18 mouse cellular contexts compared by ENCODE assay signal in the genomic region with DNA sequence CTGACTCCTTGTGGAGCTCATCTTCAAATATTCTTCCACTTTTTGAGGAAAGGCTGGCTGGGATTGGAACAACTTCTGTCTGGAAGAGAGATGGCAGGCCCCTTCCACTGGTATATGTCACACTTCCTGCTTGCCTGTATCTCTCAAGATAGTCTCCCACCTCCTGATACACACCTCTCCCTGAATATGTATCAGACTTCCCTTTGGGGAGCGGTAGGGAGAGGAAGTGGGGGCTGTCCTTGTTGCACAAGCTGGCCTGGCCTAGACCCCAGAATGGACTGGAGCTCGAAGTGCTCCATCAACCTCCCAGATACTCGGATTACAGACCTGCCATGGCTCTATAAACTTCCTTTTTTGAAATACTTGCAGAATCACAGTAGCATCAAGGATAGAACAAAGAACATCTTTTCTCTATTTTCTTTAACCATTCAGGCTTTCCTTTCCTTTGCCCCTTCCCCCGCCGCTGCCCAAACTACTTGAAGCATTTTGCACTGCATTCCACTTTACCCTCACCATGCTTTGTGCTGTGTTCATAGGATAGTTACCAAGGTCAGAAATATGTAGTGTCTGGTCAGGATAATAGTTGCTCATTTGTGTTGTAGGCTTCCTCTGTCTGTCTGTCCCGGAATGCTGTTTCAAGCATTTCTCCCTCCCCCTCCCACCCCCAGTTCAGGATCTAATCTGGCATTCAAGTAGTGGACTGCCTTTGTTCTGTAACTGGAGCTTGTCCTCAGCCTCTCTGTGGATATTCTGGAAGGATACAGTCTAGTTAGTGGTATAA. TPM values are rescaled to one million over a fixed set of nuclear protein-coding genes. Genes with fewer than 3 reads are reported as not detected.
A peak's percentile ranks its signal among the peaks of the same experiment; 100 is the strongest.
DNase-seq lines count a peak whose midpoint lies in the region; ATAC-seq and TF ChIP-seq lines count a peak whose summit lies in the region.
"Had no signal": no experiment of that assay in that cellular context is flagged by ENCODE, and none has a peak within 500 bp of the region (broad histone marks: within the 10 kb centered on the region; RNA-seq: fewer than 3 reads in every experiment).

No protein-coding gene starts in this region.

- no peak overlapping the region for H3K4me3 ChIP-seq in forebrain, embryonic 10.5 days
- no peak overlapping the region for H3K4me3 ChIP-seq in forebrain, embryonic 14.5 days (ENCODE audit: low read depth, low read length)
- H3K4me3 ChIP-seq in hindbrain, postnatal 0 days (ENCODE audit: low read length), result no peak overlapping the region
- H3K4me3 ChIP-seq in hindbrain, embryonic 13.5 days, result no peak overlapping the region
- no peak overlapping the region for H3K4me3 ChIP-seq in MEL (ENCODE audit: control insufficient read depth in 1 of 2, insufficient read depth in 1 of 2, low read depth in 2 of 2, low read length in 2 of 2)
- H3K4me3 ChIP-seq in embryonic fibroblast, embryonic 13.5 days (ENCODE audit: insufficient read depth, low read length), result no peak overlapping the region
- H3K4me3 ChIP-seq: gastrocnemius, adult 2 months; hindbrain, embryonic 15.5 days; liver, embryonic 15.5 days; neural tube, embryonic 15.5 days had no signal

- TF ChIP-seq EP300 in MEL (IDR thresholded peaks at IDR 0.05; ENCODE audit: low read depth in 1 of 2, low read length in 2 of 2), result 0 out of 4 replicates have a peak, but pooled peaks of 1 of the 2 experiments have one; percentile 27

- H3K4me1 ChIP-seq in forebrain, embryonic 10.5 days, result peaks cover 12% of the 10 kb centered on the region
- peaks cover 7% of the 10 kb centered on the region for H3K4me1 ChIP-seq in forebrain, embryonic 14.5 days (ENCODE audit: control insufficient read depth, insufficient read depth, low read length)
- 0 out of 2 replicates have a peak, but pooled peaks cover 6% of the 10 kb centered on the region for H3K4me1 ChIP-seq in hindbrain, postnatal 0 days (ENCODE audit: insufficient read depth, low read length)
- H3K4me1 ChIP-seq in hindbrain, embryonic 13.5 days (replicated peaks), result 0 out of 2 replicates have a peak, but pooled peaks cover 4% of the 10 kb centered on the region
- peaks cover 0 to 21% of the 10 kb centered on the region in 2 experiments; a peak in 2 of 4 replicates for H3K4me1 ChIP-seq in MEL (ENCODE audit: control insufficient read depth in 1 of 2, insufficient read depth in 2 of 2, low read length in 2 of 2)
- peaks cover 20% of the 10 kb centered on the region for H3K4me1 ChIP-seq in embryonic fibroblast, embryonic 13.5 days (ENCODE audit: control insufficient read depth, insufficient read depth, low read length)

- H3K27ac ChIP-seq in forebrain, embryonic 10.5 days, result peak overlapping the region; percentile 56
- no peak overlapping the region for H3K27ac ChIP-seq in forebrain, embryonic 14.5 days (ENCODE audit: low read depth, low read length)
- peak overlapping the region; percentile 26; the same call in 1 of the 2 replicates for H3K27ac ChIP-seq in hindbrain, postnatal 0 days
- H3K27ac ChIP-seq in hindbrain, embryonic 13.5 days, result no peak overlapping the region
- no peak overlapping the region for H3K27ac ChIP-seq in MEL (ENCODE audit: control insufficient read depth, low read depth, low read length)
- peak overlapping the region; percentile 90 for H3K27ac ChIP-seq in embryonic fibroblast, embryonic 13.5 days (ENCODE audit: insufficient read depth, low read length)
- H3K27ac ChIP-seq: gastrocnemius, adult 2 months; hindbrain, embryonic 15.5 days; liver, embryonic 15.5 days; neural tube, embryonic 15.5 days had no signal

- H3K9me3 ChIP-seq in forebrain, embryonic 10.5 days, result no peaks in the 10 kb centered on the region
- no peaks in the 10 kb centered on the region for H3K9me3 ChIP-seq in forebrain, embryonic 14.5 days (replicated peaks; ENCODE audit: control insufficient read depth, low read length)
- H3K9me3 ChIP-seq in hindbrain, postnatal 0 days (ENCODE audit: low read length), result no peaks in the 10 kb centered on the region
- H3K9me3 ChIP-seq in hindbrain, embryonic 13.5 days, result no peaks in the 10 kb centered on the region
- H3K9me3 ChIP-seq in MEL (replicated peaks; ENCODE audit: insufficient read depth, low read length), result no peaks in the 10 kb centered on the region
- H3K9me3 ChIP-seq: hindbrain, embryonic 15.5 days; liver, embryonic 15.5 days; neural tube, embryonic 15.5 days had no signal

- DNase-seq in forebrain, embryonic 10.5 days (ENCODE audit: extremely low spot score, low spot score), result no peak
- DNase-seq in forebrain, embryonic 14.5 days (ENCODE audit: low spot score), result no peak
- no peak for DNase-seq in hindbrain, postnatal 0 days (ENCODE audit: low spot score)
- peak; percentile 44 for DNase-seq in MEL (ENCODE audit: low read depth, low spot score)
- no peak for DNase-seq in urinary bladder, postnatal 10 days (ENCODE audit: low spot score)
- DNase-seq: adrenal gland, adult 2 months; cerebellum, adult 8-10 months; gastrocnemius, adult 2 months; heart, postnatal 10 days; midbrain, embryonic 14.5 days; right cerebral cortex, postnatal 25 days had no signal

- no peak for TF ChIP-seq CTCF in hindbrain, postnatal 0 days (IDR thresholded peaks at IDR 0.05; ENCODE audit: low read depth)
- TF ChIP-seq CTCF in MEL (IDR thresholded peaks at IDR 0.05 in 2 of 3, conservative IDR thresholded peaks at IDR 0.05 in 1 of 3; ENCODE audit: control insufficient read depth in 1 of 3, insufficient read depth in 1 of 3, low read depth in 2 of 3, low read length in 3 of 3, poor library complexity in 1 of 3, severe bottlenecking in 1 of 3), result no peak
- no peak for TF ChIP-seq CTCF in embryonic fibroblast, embryonic 13.5 days (IDR thresholded peaks at IDR 0.05; ENCODE audit: borderline replicate concordance, insufficient read depth, low read length)

- ATAC-seq in forebrain, embryonic 14.5 days, result no peak
- ATAC-seq in hindbrain, postnatal 0 days, result no peak
- ATAC-seq in hindbrain, embryonic 13.5 days (ENCODE audit: low FRiP score), result no peak
- ATAC-seq in erythroblast, adult 5-6 weeks (replicated peaks; ENCODE audit: low FRiP score, poor library complexity, severe bottlenecking), result no peak
- ATAC-seq: intestine, embryonic 16.5 days had no signal

- no peaks in the 10 kb centered on the region for H3K79me2 ChIP-seq in MEL (ENCODE audit: control insufficient read depth, insufficient read depth, low read length, poor library complexity)

- WGBS in forebrain, embryonic 10.5 days, result 71% methylated on average over 6 of the region's 6 CpGs
- WGBS in forebrain, embryonic 14.5 days, result 59% methylated on average over 6 of the region's 6 CpGs
- 72% methylated on average over 6 of the region's 6 CpGs for WGBS in hindbrain, postnatal 0 days
- 70% methylated on average over 6 of the region's 6 CpGs for WGBS in hindbrain, embryonic 13.5 days

- no peaks in the 10 kb centered on the region for H3K27me3 ChIP-seq in forebrain, embryonic 10.5 days (ENCODE audit: poor library complexity, severe bottlenecking)
- H3K27me3 ChIP-seq in forebrain, embryonic 14.5 days (replicated peaks; ENCODE audit: control insufficient read depth, insufficient read depth, low read length), result no peaks in the 10 kb centered on the region
- no peaks in the 10 kb centered on the region for H3K27me3 ChIP-seq in hindbrain, postnatal 0 days (ENCODE audit: insufficient read depth, low read length)
- no peaks in the 10 kb centered on the region for H3K27me3 ChIP-seq in hindbrain, embryonic 13.5 days
- H3K27me3 ChIP-seq in MEL (ENCODE audit: control insufficient read depth in 1 of 2, insufficient read depth in 2 of 2, low read length in 2 of 2), result no peaks in the 10 kb centered on the region
- H3K27me3 ChIP-seq: hindbrain, embryonic 15.5 days; liver, embryonic 15.5 days; neural tube, embryonic 15.5 days had no signal

- TF ChIP-seq RAD21 in MEL (IDR thresholded peaks at IDR 0.05; ENCODE audit: low read depth, low read length), result no peak

- no peak for TF ChIP-seq POLR2A in MEL (IDR thresholded peaks at IDR 0.05; ENCODE audit: control insufficient read depth in 1 of 2, insufficient read depth in 1 of 2, low read depth in 1 of 2, low read length in 2 of 2, poor library complexity in 1 of 2)
- TF ChIP-seq POLR2A in embryonic fibroblast, embryonic 13.5 days (IDR thresholded peaks at IDR 0.05; ENCODE audit: low read depth, low read length), result no peak

- no peak overlapping the region for H3K9ac ChIP-seq in forebrain, embryonic 14.5 days (ENCODE audit: low read length)
- no peak overlapping the region for H3K9ac ChIP-seq in hindbrain, postnatal 0 days (replicated peaks; ENCODE audit: low read length)
- H3K9ac ChIP-seq in hindbrain, embryonic 13.5 days, result no peak overlapping the region
- no peak overlapping the region for H3K9ac ChIP-seq in MEL (ENCODE audit: control insufficient read depth, low read depth, low read length, poor library complexity, severe bottlenecking)
- H3K9ac ChIP-seq: hindbrain, embryonic 15.5 days; liver, embryonic 15.5 days; neural tube, embryonic 15.5 days had no signal

- no peak overlapping the region for H3K4me2 ChIP-seq in forebrain, embryonic 14.5 days (ENCODE audit: low read length)
- H3K4me2 ChIP-seq in hindbrain, postnatal 0 days (ENCODE audit: low read depth, low read length), result no peak overlapping the region
- H3K4me2 ChIP-seq in hindbrain, embryonic 13.5 days, result no peak overlapping the region
- H3K4me2 ChIP-seq: hindbrain, embryonic 15.5 days; liver, embryonic 15.5 days; neural tube, embryonic 15.5 days had no signal

- peaks cover 27% of the 10 kb centered on the region for H3K36me3 ChIP-seq in forebrain, embryonic 10.5 days (replicated peaks)
- H3K36me3 ChIP-seq in forebrain, embryonic 14.5 days (ENCODE audit: control insufficient read depth, insufficient read depth, low read length), result peaks cover 8% of the 10 kb centered on the region
- H3K36me3 ChIP-seq in hindbrain, postnatal 0 days (ENCODE audit: insufficient read depth, low read length), result no peaks in the 10 kb centered on the region
- peaks cover 29% of the 10 kb centered on the region for H3K36me3 ChIP-seq in hindbrain, embryonic 13.5 days
- H3K36me3 ChIP-seq in MEL (ENCODE audit: control insufficient read depth in 1 of 2, insufficient read depth in 2 of 2, low read length in 2 of 2), result peaks cover 0 to 18% of the 10 kb centered on the region in 2 experiments; a peak in 2 of 4 replicates

RNA-seq across cellular contexts. Expression of gene Itgae, which starts 2.5 kb away (rescaled TPM):
- polyA plus RNA-seq in forebrain, embryonic 10.5 days (2016; fragmentation: Nextera tagmentation; extraction: Ambion mirVana), result 0.45 and 0.54 TPM in 2 replicates
- 0.11 and 0.25 TPM in 2 replicates for polyA plus RNA-seq in forebrain, embryonic 14.5 days (2014; fragmentation: Nextera tagmentation; extraction: Ambion mirVana)
- 0.16 and 0.18 TPM in 2 replicates for total RNA-seq in hindbrain, postnatal 0 days (2014; rRNA removed)
- 0.14 and 0.31 TPM in 2 replicates for polyA plus RNA-seq in hindbrain, postnatal 0 days (2015; fragmentation: Nextera tagmentation; extraction: Ambion mirVana)
- 0.13 and 0.27 TPM in 2 replicates for polyA plus RNA-seq in hindbrain, embryonic 13.5 days (2015; fragmentation: Nextera tagmentation; extraction: Ambion mirVana)
- 0.04 and 0.16 TPM in 2 replicates for total RNA-seq in MEL (2012; rRNA removed)
- under 1 TPM in 1 of 2 experiments, not detected in 1; 0.22 TPM for polyA plus RNA-seq in MEL (2012; ENCODE audit: insufficient read depth in 1 of 2, insufficient read length in 2 of 2, low read depth in 1 of 2, low replicate concordance in 2 of 2, missing spikeins in 1 of 2)
- polyA plus RNA-seq in embryonic fibroblast, embryonic 13.5 days (2011; ENCODE audit: insufficient read length, low read depth, missing spikeins), result not detected in 2 replicates
- total RNA-seq in erythroblast, adult 5-6 weeks (2015; ENCODE audit: low replicate concordance), result not detected in 2 replicates
- total RNA-seq in erythroblast, adult 5-6 weeks (2017; ENCODE audit: low replicate concordance), result 0.14 TPM in 1 of 2 replicates, not detected in the other

RNA-seq across cellular contexts. Expression of gene Ncbp3, which starts 40.3 kb away (rescaled TPM):
- 12.1 and 13.9 TPM in 2 replicates for polyA plus RNA-seq in forebrain, embryonic 10.5 days (2016; fragmentation: Nextera tagmentation; extraction: Ambion mirVana)
- polyA plus RNA-seq in forebrain, embryonic 14.5 days (2014; fragmentation: Nextera tagmentation; extraction: Ambion mirVana), result 5.7 and 6.5 TPM in 2 replicates
- 5.2 and 6.9 TPM in 2 replicates for total RNA-seq in hindbrain, postnatal 0 days (2014; rRNA removed)
- 7.3 and 7.7 TPM in 2 replicates for polyA plus RNA-seq in hindbrain, postnatal 0 days (2015; fragmentation: Nextera tagmentation; extraction: Ambion mirVana)
- 12.5 and 13.1 TPM in 2 replicates for polyA plus RNA-seq in hindbrain, embryonic 13.5 days (2015; fragmentation: Nextera tagmentation; extraction: Ambion mirVana)
- 9.3 and 9.6 TPM in 2 replicates for total RNA-seq in MEL (2012; rRNA removed)
- polyA plus RNA-seq in MEL (2012; ENCODE audit: insufficient read depth in 1 of 2, insufficient read length in 2 of 2, low read depth in 1 of 2, low replicate concordance in 2 of 2, missing spikeins in 1 of 2), result 1 to 10 TPM in 1 of 2 experiments, not detected in 1; 8.4 TPM
- 10.2 and 11.1 TPM in 2 replicates for polyA plus RNA-seq in embryonic fibroblast, embryonic 13.5 days (2011; ENCODE audit: insufficient read length, low read depth, missing spikeins)
- 3.7 and 5.0 TPM in 2 replicates for total RNA-seq in erythroblast, adult 5-6 weeks (2015; ENCODE audit: low replicate concordance)
- total RNA-seq in erythroblast, adult 5-6 weeks (2017; ENCODE audit: low replicate concordance), result 7.3 and 11.2 TPM in 2 replicates

RNA-seq across cellular contexts. Expression of gene Haspin, which starts 50.2 kb away (rescaled TPM):
- 25.3 and 28.6 TPM in 2 replicates for polyA plus RNA-seq in forebrain, embryonic 10.5 days (2016; fragmentation: Nextera tagmentation; extraction: Ambion mirVana)
- polyA plus RNA-seq in forebrain, embryonic 14.5 days (2014; fragmentation: Nextera tagmentation; extraction: Ambion mirVana), result 6.5 and 6.6 TPM in 2 replicates
- total RNA-seq in hindbrain, postnatal 0 days (2014; rRNA removed), result 1.8 and 3.3 TPM in 2 replicates
- polyA plus RNA-seq in hindbrain, postnatal 0 days (2015; fragmentation: Nextera tagmentation; extraction: Ambion mirVana), result 2.4 and 3.4 TPM in 2 replicates
- 3.7 and 3.8 TPM in 2 replicates for polyA plus RNA-seq in hindbrain, embryonic 13.5 days (2015; fragmentation: Nextera tagmentation; extraction: Ambion mirVana)
- total RNA-seq in MEL (2012; rRNA removed), result 22.9 and 26.9 TPM in 2 replicates
- 10 to 100 TPM in 1 of 2 experiments, not detected in 1; 28.3 TPM for polyA plus RNA-seq in MEL (2012; ENCODE audit: insufficient read depth in 1 of 2, insufficient read length in 2 of 2, low read depth in 1 of 2, low replicate concordance in 2 of 2, missing spikeins in 1 of 2)
- polyA plus RNA-seq in embryonic fibroblast, embryonic 13.5 days (2011; ENCODE audit: insufficient read length, low read depth, missing spikeins), result 5.6 and 6.4 TPM in 2 replicates
- total RNA-seq in erythroblast, adult 5-6 weeks (2015; ENCODE audit: low replicate concordance), result 7.9 and 12.7 TPM in 2 replicates
- total RNA-seq in erythroblast, adult 5-6 weeks (2017; ENCODE audit: low replicate concordance), result 13.1 and 16.7 TPM in 2 replicates

Comparison
In these comparisons a context has a peak if more than half of its experiments do, and no peak if none do; other contexts are left out.
1. H3K27ac ChIP-seq: peak in forebrain, embryonic 10.5 days (single experiment), hindbrain, postnatal 0 days (single experiment) and embryonic fibroblast, embryonic 13.5 days (single experiment); none in forebrain, embryonic 14.5 days (single experiment), hindbrain, embryonic 13.5 days (single experiment) and MEL (single experiment).